Mouse (Mus musculus): ENCODE data around the gene Snx18. TPM values are rescaled to one million over a fixed set of nuclear protein-coding genes. Genes with fewer than 3 reads are reported as not detected.
A peak's percentile ranks its signal among the peaks of the same experiment; 100 is the strongest.

The Snx18 gene
- polyA plus RNA-seq, 1 experiment = 42.4 TPM

DNA sequence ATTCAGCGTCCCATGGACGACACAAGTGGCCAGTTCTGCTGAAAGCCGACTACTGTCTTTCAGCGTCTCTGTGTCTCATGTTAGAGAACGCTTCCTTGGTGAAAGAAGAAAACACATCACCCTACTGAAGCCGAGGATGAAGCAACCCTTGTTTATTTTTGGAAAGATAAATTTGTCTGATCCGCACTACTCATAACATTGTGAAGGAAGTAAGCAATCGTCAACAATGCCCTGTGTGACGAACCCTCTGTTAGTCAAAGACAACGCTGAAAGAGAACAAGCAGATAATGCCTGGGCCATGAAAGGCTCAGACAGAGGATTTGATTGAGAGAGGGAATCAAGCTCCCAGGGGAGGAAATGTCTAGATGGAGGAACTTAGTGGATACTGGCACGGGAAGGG lies 27.0 kb downstream of the Snx18 start:
- no peak for TF ChIP-seq EP300 (IDR thresholded peaks at IDR 0.05; ENCODE audit: insufficient read depth, low read depth, low read length)
- TF ChIP-seq CTCF (IDR thresholded peaks at IDR 0.05; ENCODE audit: low read depth, low read length) = no peak
- TF ChIP-seq POLR2A (IDR thresholded peaks at IDR 0.05; ENCODE audit: insufficient read depth, low read length) = no peak
- H3K4me1 ChIP-seq (ENCODE audit: control insufficient read depth, insufficient read depth, low read length) = peaks cover 3% of the 10 kb centered on the region
- no peak overlapping the region for H3K27ac ChIP-seq (ENCODE audit: insufficient read depth, low read length)
- H3K9ac ChIP-seq (ENCODE audit: low read depth, poor library complexity, severe bottlenecking) = no peak overlapping the region
- peaks cover 13% of the 10 kb centered on the region for H3K36me3 ChIP-seq (ENCODE audit: control insufficient read depth, insufficient read depth, low read length, poor library complexity, severe bottlenecking)
- H3K4me3 ChIP-seq (ENCODE audit: low read depth, low read length) = no peak overlapping the region
- no peaks in the 10 kb centered on the region for H3K27me3 ChIP-seq (ENCODE audit: control insufficient read depth, insufficient read depth, low read length, poor library complexity, severe bottlenecking)
- H3K9me3 ChIP-seq (replicated peaks; ENCODE audit: control insufficient read depth, insufficient read depth, low read length, poor library complexity, severe bottlenecking) = no peaks in the 10 kb centered on the region

- H3K27me3 ChIP-seq (ENCODE audit: control insufficient read depth, insufficient read depth, low read length, poor library complexity, severe bottlenecking) = no peaks in the 10 kb centered on the region
- H3K36me3 ChIP-seq (ENCODE audit: control insufficient read depth, insufficient read depth, low read length, poor library complexity, severe bottlenecking) = peaks cover 13% of the 10 kb centered on the region
- H3K27ac ChIP-seq (ENCODE audit: insufficient read depth, low read length) = no peak overlapping the region
- H3K4me3 ChIP-seq (ENCODE audit: low read depth, low read length) = no peak overlapping the region
- no peak for TF ChIP-seq POLR2A (IDR thresholded peaks at IDR 0.05; ENCODE audit: insufficient read depth, low read length)
- no peak for TF ChIP-seq EP300 (IDR thresholded peaks at IDR 0.05; ENCODE audit: insufficient read depth, low read depth, low read length)
- no peak for TF ChIP-seq CTCF (IDR thresholded peaks at IDR 0.05; ENCODE audit: low read depth, low read length)
- peaks cover 2% of the 10 kb centered on the region for H3K4me1 ChIP-seq (ENCODE audit: control insufficient read depth, insufficient read depth, low read length)
- H3K9me3 ChIP-seq (replicated peaks; ENCODE audit: control insufficient read depth, insufficient read depth, low read length, poor library complexity, severe bottlenecking) = no peaks in the 10 kb centered on the region
- no peak overlapping the region for H3K9ac ChIP-seq (ENCODE audit: low read depth, poor library complexity, severe bottlenecking)
Observed at GRCm38 (mm10) chr13:113590216-113590615, 28.1 kb downstream of the Snx18 start.

DNA sequence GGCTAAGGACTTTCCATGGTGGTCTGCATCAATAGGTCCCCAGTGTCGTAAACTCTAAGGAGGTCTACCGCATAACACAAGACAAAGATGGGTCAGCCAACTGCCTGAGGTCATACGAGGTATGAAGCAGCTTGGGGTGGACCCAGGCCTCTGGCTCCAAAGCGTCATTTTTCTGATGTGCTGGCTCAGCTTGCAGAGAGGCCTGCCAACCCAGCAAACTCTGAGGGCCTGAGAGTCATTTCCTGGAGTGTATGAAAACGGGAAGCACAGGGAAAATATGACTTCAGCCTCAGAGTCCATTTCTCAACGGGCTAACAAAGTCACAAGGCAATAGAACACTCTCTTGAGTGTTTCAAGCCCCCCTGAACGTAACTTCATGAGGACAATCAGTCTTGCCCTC lies 28.9 kb downstream of the Snx18 start:
- no peak overlapping the region for H3K4me3 ChIP-seq (ENCODE audit: low read depth, low read length)
- H3K27me3 ChIP-seq (ENCODE audit: control insufficient read depth, insufficient read depth, low read length, poor library complexity, severe bottlenecking) = no peaks in the 10 kb centered on the region
- peaks cover 11% of the 10 kb centered on the region for H3K36me3 ChIP-seq (ENCODE audit: control insufficient read depth, insufficient read depth, low read length, poor library complexity, severe bottlenecking)
- no peaks in the 10 kb centered on the region for H3K9me3 ChIP-seq (replicated peaks; ENCODE audit: control insufficient read depth, insufficient read depth, low read length, poor library complexity, severe bottlenecking)
- no peak overlapping the region for H3K9ac ChIP-seq (ENCODE audit: low read depth, poor library complexity, severe bottlenecking)
- TF ChIP-seq EP300 (IDR thresholded peaks at IDR 0.05; ENCODE audit: insufficient read depth, low read depth, low read length) (no peak), POLR2A (IDR thresholded peaks at IDR 0.05; ENCODE audit: insufficient read depth, low read length) (no peak), CTCF (IDR thresholded peaks at IDR 0.05; ENCODE audit: low read depth, low read length) (no peak)
- H3K4me1 ChIP-seq (ENCODE audit: control insufficient read depth, insufficient read depth, low read length) = peaks cover 1% of the 10 kb centered on the region
- H3K27ac ChIP-seq (ENCODE audit: insufficient read depth, low read length) = no peak overlapping the region

DNA sequence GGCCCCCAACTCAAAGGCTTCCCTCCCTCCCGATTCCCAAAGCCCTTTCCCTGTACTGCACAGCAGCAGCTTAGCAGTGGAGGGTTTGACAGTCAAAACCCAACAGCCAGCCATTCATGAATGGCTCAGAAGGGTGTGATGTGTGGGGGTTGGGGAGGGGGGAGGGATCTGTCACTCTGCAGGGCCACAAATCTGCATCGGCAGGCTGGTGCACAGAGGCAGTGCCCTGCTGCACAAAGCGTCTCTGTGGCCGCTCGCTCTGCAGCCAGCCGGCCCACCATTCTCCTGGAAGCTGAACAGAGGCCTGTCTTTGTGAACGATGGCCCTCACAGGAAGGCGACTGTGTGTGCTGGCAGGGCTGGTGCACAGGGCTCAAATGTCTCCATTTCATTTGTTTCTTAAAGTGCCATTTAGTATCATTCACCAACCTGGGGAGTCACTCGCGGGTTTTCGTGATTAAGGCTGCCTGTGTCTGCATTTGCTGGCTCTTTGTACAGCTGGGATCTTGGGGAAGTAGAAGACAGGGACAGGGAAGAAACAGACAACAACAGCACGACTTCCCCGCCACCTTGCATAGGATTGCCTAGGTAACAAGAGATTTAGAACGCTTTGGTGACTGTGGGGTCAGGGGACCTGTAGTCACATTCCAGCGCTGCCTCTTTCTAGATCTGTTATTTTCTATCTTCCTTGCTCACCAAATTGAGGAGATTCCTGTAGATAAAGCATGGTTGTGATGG lies 31.0 kb downstream of the Snx18 start:
- peaks cover 2% of the 10 kb centered on the region for H3K4me1 ChIP-seq (ENCODE audit: control insufficient read depth, insufficient read depth, low read length)
- H3K4me3 ChIP-seq (ENCODE audit: low read depth, low read length) = peak overlapping the region; percentile 17; the same call in 1 of the 2 replicates
- H3K9me3 ChIP-seq (replicated peaks; ENCODE audit: control insufficient read depth, insufficient read depth, low read length, poor library complexity, severe bottlenecking) = no peaks in the 10 kb centered on the region
- H3K27ac ChIP-seq (ENCODE audit: insufficient read depth, low read length) = no peak overlapping the region
- H3K9ac ChIP-seq (ENCODE audit: low read depth, poor library complexity, severe bottlenecking) = no peak overlapping the region
- TF ChIP-seq POLR2A (IDR thresholded peaks at IDR 0.05; ENCODE audit: insufficient read depth, low read length) (no peak), EP300 (IDR thresholded peaks at IDR 0.05; ENCODE audit: insufficient read depth, low read depth, low read length) (0 out of 2 replicates have a peak, but pooled peaks have one; percentile 23)
- H3K27me3 ChIP-seq (ENCODE audit: control insufficient read depth, insufficient read depth, low read length, poor library complexity, severe bottlenecking) = no peaks in the 10 kb centered on the region
- H3K36me3 ChIP-seq (ENCODE audit: control insufficient read depth, insufficient read depth, low read length, poor library complexity, severe bottlenecking) = peaks cover 4% of the 10 kb centered on the region

DNA sequence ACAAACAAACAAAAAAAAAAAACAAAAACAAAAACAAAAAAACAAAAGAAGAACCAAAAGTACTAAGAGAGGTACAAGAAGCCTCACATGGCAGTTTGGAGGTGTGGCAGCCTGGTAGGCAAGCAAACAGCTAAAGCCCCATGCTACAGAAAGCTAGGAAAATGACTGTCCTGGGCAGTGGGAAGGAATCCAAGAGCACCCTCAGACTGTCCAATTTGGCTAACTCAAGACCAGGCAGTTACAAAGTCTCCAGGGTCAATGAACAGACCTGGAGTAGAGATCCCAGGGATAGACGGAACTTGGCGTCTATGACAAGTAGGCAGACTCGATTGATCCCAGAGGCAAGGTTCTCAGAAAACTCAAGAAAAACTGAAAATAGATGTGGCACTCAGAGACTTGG lies 32.8 kb downstream of the Snx18 start:
- Histone ChIP-seq H3K27ac (ENCODE audit: insufficient read depth, low read length) (no peak overlapping the region), H3K36me3 (ENCODE audit: control insufficient read depth, insufficient read depth, low read length, poor library complexity, severe bottlenecking) (no peaks in the 10 kb centered on the region), H3K9me3 (replicated peaks; ENCODE audit: control insufficient read depth, insufficient read depth, low read length, poor library complexity, severe bottlenecking) (no peaks in the 10 kb centered on the region), H3K9ac (ENCODE audit: low read depth, poor library complexity, severe bottlenecking) (no peak overlapping the region), H3K27me3 (ENCODE audit: control insufficient read depth, insufficient read depth, low read length, poor library complexity, severe bottlenecking) (no peaks in the 10 kb centered on the region), H3K4me1 (ENCODE audit: control insufficient read depth, insufficient read depth, low read length) (peaks cover 3% of the 10 kb centered on the region), H3K4me3 (ENCODE audit: low read depth, low read length) (no peak overlapping the region)
- TF ChIP-seq POLR2A (IDR thresholded peaks at IDR 0.05; ENCODE audit: insufficient read depth, low read length) (no peak), EP300 (IDR thresholded peaks at IDR 0.05; ENCODE audit: insufficient read depth, low read depth, low read length) (no peak), CTCF (IDR thresholded peaks at IDR 0.05; ENCODE audit: low read depth, low read length) (no peak)

- Histone ChIP-seq H3K27ac (ENCODE audit: insufficient read depth, low read length) (no peak overlapping the region), H3K4me1 (ENCODE audit: control insufficient read depth, insufficient read depth, low read length) (peaks cover 6% of the 10 kb centered on the region), H3K4me3 (ENCODE audit: low read depth, low read length) (peak overlapping the region; percentile 54), H3K27me3 (ENCODE audit: control insufficient read depth, insufficient read depth, low read length, poor library complexity, severe bottlenecking) (no peaks in the 10 kb centered on the region), H3K9me3 (replicated peaks; ENCODE audit: control insufficient read depth, insufficient read depth, low read length, poor library complexity, severe bottlenecking) (no peaks in the 10 kb centered on the region), H3K36me3 (ENCODE audit: control insufficient read depth, insufficient read depth, low read length, poor library complexity, severe bottlenecking) (no peaks in the 10 kb centered on the region), H3K9ac (ENCODE audit: low read depth, poor library complexity, severe bottlenecking) (no peak overlapping the region; the same call in 1 of the 2 replicates)
- TF ChIP-seq POLR2A (IDR thresholded peaks at IDR 0.05; ENCODE audit: insufficient read depth, low read length) (peak; percentile 37), EP300 (IDR thresholded peaks at IDR 0.05; ENCODE audit: insufficient read depth, low read depth, low read length) (no peak)
Observed at GRCm38 (mm10) chr13:113584431-113584830, 33.9 kb downstream of the Snx18 start.

Data from ES-Bruce4 (cell line).